Mouse (Mus musculus) kidney, postnatal 0 days (tissue): ENCODE data around the gene Fgfr4. TPM values are rescaled to one million over a fixed set of nuclear protein-coding genes. Genes with fewer than 3 reads are reported as not detected.

Experiments
- ATAC-seq: fragments of 200-750 bp; cut with Nextera tagmentation; replicated peaks from 2 replicates; pipeline ENCODE4 v1.8.0; 2017; ENCODE audit warnings: low read depth, moderate number of reproducible peaks, moderate TSS enrichment, moderate library complexity; ENCODE audit not compliant: low FRiP score
- DNase-seq: peaks from one replicate; pipeline ENCODE4 v3.0.0-alpha.2; 2016; ENCODE audit warnings: low spot score
- H3K27ac ChIP-seq: fragments of 300-500 bp; sonication (generic); 2 replicates; pipeline ENCODE4 v1.5.1; 2014; ENCODE audit warnings: mild to moderate bottlenecking
- H3K27me3 ChIP-seq: fragments of 300-500 bp; sonication (generic); 2 replicates; pipeline ENCODE4 v1.6.1; 2014; ENCODE audit warnings: low read length, mixed read lengths; ENCODE audit not compliant: insufficient read depth
- H3K36me3 ChIP-seq: fragments of 300-500 bp; sonication (generic); 2 replicates; pipeline ENCODE4 v1.6.1; 2014; ENCODE audit warnings: low read length, mixed read lengths; ENCODE audit not compliant: insufficient read depth
- H3K4me1 ChIP-seq: fragments of 300-500 bp; sonication (generic); replicated peaks from 2 replicates; pipeline ENCODE4 v1.6.1; 2014; ENCODE audit warnings: antibody characterized with exemption, low read length, mixed read lengths; ENCODE audit not compliant: insufficient read depth
- H3K4me2 ChIP-seq: fragments of 300-500 bp; sonication (generic); 2 replicates; pipeline ENCODE4 v1.6.1; 2014; ENCODE audit warnings: mild to moderate bottlenecking, low read length, moderate library complexity, mixed read lengths
- H3K4me3 ChIP-seq: fragments of 300-500 bp; sonication (generic); replicated peaks from 2 replicates; pipeline ENCODE4 v1.5.1; 2014; ENCODE audit warnings: low read depth, low read length
- H3K9ac ChIP-seq: fragments of 300-500 bp; sonication (generic); 2 replicates; pipeline ENCODE4 v1.6.1; 2014; ENCODE audit warnings: low read depth, low read length
- H3K9me3 ChIP-seq: fragments of 300-500 bp; sonication (generic); replicated peaks from 2 replicates; pipeline ENCODE4 v1.6.1; 2016; ENCODE audit warnings: low read length, inconsistent platforms, mixed read lengths
- CTCF ChIP-seq: IDR thresholded peaks from 2 replicates; pipeline ENCODE4 v1.5.1; 2016; ENCODE audit warnings: antibody characterized with exemption, low read depth, mild to moderate bottlenecking, moderate library complexity
- WGBS: fragments of 180-500 bp; shearing (Covaris S2); extraction: QIAGEN DNeasy Blood & Tissue Kit; methylation state at CpG from one replicate; pipeline ENCODE4 v1.1.7; 2014; 5-methylcytosine and 5-hydroxymethylcytosine counted together
- polyA plus RNA-seq: library from polyadenylated mRNA; unstranded; fragments of >200 nt; fragmentation: Nextera tagmentation; extraction: Ambion mirVana; gene quantifications from 2 replicates; pipeline ENCODE4 v1.2.1, GENCODE M21; 2015

Gene Fgfr4
- polyA plus RNA-seq: 14.6 and 15.8 TPM in 2 replicates

DNA sequence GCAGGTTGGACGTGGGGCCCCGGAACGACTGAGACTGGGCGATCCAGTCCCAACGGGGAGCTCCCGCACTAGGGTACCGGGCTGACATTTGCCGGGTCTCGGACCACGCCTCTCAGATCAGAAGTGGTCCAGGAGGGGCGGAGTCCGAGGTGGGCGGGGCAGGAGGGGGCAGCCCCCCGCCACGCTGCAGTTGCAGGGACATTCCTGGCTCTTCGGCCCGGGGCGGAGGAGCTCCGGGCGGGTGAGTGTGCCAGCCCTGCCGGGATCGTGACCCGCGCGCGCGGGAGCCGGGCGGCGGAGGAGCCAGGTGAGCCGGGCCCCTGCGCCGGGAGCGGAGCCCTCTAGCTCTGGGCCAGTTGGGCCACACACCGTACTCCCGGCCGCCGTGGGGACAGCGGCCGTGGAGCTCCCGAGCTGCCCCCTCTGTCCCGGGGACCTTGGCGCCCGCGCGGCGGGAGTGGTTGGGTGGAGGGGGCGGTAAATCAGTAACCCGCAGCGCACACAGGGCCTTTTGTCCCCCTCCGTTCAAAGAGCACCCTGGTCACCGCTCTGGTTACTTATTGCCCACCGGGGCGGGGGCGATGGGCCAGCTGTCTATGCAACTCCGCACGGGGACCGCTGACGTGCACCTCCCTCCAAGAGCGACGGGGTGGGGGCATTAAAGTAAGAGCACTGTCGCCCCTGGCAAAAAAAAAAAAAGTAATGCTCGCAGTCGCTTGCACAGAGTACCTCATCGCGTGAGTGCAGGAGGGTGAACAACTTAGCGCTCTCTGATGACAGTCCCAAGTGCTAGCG is at the start of gene Fgfr4:
TSS of gene Fgfr4 (plus strand) at position 20 of the 795 bp plus-strand sequence.
- 1% methylated on average over 62 of the region's 68 CpGs for WGBS
- DNase-seq (peak; percentile 71), ATAC-seq (peak; percentile 90)
- Histone ChIP-seq H3K4me3 (peak within 1 kb of the TSS; percentile 57), H3K4me2 (peak within 1 kb of the TSS; percentile 83), H3K9me3 (no peaks in the 10 kb centered on the region), H3K9ac (peak within 1 kb of the TSS; percentile 72), H3K27me3 (no peaks in the 10 kb centered on the region; the same call in 1 of the 2 replicates), H3K27ac (peak within 1 kb of the TSS; percentile 94), H3K36me3 (no peaks in the 10 kb centered on the region), H3K4me1 (peaks cover 8% of the 10 kb centered on the region)
- TF ChIP-seq CTCF: no peak

DNA sequence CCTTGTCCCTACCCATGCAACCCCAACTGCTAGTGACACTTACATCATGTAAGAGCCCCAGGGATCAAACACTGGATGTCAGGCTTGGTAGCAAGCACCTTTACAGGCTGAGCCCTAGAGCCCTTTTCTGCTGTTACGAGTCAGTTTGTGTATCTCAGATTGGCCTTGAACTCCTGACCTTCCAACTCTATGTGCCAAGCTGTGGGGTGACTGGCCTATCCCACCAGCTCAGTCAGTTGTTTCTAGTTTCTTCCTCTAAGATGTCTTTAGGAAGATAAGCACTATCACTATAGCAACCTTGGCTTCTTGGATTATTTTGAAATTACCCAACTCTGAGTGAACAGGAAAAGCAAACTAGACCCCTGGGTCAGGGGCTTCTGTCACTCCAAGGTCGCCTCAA is 49.1 kb upstream of the Fgfr4 start:
- WGBS: 64% methylated on average over 2 of the region's 2 CpGs
- Histone ChIP-seq H3K4me3 (no peak overlapping the region), H3K4me1 (peaks cover 7% of the 10 kb centered on the region), H3K9me3 (no peaks in the 10 kb centered on the region), H3K27ac (no peak overlapping the region), H3K27me3 (no peaks in the 10 kb centered on the region), H3K36me3 (no peaks in the 10 kb centered on the region), H3K4me2 (no peak overlapping the region), H3K9ac (no peak overlapping the region)
- no peak for ATAC-seq
- DNase-seq: no peak
- TF ChIP-seq CTCF: no peak

DNA sequence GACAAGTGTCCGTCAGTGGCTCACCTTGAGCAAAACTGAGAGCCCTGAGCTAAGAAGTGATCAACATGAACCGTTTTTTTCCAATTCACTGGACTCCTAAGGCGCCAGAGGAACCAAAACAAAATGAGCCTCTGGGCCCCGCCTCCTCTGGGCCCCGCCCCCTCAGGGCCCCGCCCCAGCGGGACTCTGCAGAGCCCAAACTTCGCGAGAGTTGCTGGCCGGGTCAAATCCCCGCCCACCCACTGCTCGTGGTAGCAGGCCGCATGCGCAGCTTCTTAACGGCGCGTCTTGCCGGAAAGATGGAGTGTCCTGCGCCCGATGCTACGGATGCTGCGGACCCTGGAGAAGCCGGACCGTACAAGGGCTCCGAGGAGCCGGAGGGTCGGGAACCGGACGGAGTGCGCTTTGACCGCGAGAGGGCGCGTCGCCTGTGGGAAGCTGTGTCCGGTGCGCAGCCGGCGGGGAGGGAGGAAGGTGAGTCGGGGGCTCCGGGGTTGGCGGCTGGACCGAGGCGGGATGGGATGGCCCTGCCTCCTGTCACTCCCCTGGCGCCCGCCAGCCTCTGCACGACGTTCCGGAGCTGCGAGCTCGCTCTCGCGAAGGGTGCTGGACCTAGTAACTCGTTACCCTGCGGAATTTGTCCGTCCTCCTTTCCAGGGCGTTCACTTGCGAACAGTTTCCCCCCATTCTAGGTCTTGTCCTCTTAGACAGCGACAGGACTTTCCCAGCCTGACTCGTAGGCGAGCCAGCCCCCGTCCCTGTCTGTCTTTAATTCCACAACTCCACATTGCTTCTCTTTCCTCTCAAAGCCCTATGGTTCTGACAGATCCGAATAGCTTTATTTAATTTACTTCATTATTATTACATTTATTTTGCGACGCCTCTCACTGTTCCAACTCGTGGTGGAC is 47.1 kb upstream of the Fgfr4 start, which contains the start of gene Zfp346:
TSS of gene Zfp346 (plus strand) at position 267 of the 908 bp plus-strand sequence.
- peak within 1 kb of the TSS; percentile 72 for H3K4me3 ChIP-seq
- H3K27ac ChIP-seq: peak within 1 kb of the TSS; percentile 91
- ATAC-seq (peak; percentile 96), DNase-seq (peak; percentile 98)
- H3K36me3 ChIP-seq: 0 out of 2 replicates have a peak, but pooled peaks cover 3% of the 10 kb centered on the region
- peak within 1 kb of the TSS; percentile 67 for H3K4me2 ChIP-seq
- H3K9ac ChIP-seq: peak within 1 kb of the TSS; percentile 78
- peak; percentile 68 for TF ChIP-seq CTCF
- WGBS: under 1% methylated on average over 66 of the region's 66 CpGs
- H3K9me3 ChIP-seq: no peaks in the 10 kb centered on the region
- H3K4me1 ChIP-seq: peaks cover 7% of the 10 kb centered on the region
- no peaks in the 10 kb centered on the region for H3K27me3 ChIP-seq

DNA sequence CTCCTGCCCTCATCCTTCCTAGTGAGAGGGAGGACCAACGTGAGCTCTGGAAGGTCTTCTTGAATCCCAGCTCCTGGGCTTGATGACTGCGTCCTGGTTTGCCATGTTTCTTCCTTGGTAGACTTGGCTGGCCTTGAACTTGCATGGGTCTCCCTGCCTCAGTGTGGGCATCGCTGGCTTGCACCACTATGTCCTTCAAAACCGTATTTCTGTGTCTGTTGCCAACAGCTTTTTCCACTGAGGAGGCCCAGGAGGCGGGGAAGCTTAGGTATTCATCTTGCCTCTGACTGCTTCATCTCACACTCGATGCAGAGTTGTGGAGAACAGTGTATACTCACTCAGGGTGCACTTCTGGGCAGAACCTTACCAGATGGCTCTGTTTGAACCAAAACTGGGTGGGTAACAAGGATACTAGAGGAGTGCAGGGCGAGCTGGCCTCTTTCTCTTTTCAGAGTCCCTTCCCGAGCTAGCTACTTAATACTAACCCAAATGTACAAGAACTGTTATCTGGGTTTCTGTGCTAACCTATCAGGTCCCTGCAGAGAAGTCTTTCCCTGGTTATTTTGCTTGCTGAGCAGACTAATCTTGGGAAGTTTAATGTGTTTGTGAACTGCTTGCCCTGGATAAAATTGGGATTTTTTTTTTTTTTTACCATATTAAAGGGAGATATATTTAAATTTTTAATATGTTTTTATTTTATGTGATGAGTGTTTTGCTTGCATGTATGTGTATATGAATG is 46.3 kb upstream of the Fgfr4 start:
- Histone ChIP-seq H3K9me3 (no peaks in the 10 kb centered on the region), H3K4me2 (peak overlapping the region; percentile 67), H3K4me1 (peaks cover 7% of the 10 kb centered on the region), H3K4me3 (peak overlapping the region; percentile 72), H3K27me3 (no peaks in the 10 kb centered on the region), H3K27ac (peak overlapping the region; percentile 91; the same call in 1 of the 2 replicates), H3K9ac (peak overlapping the region; percentile 78), H3K36me3 (0 out of 2 replicates have a peak, but pooled peaks cover 3% of the 10 kb centered on the region)
- WGBS: 18% methylated on average over 8 of the region's 8 CpGs
- ATAC-seq: no peak
- peak; percentile 7 for DNase-seq
- TF ChIP-seq CTCF: no peak

DNA sequence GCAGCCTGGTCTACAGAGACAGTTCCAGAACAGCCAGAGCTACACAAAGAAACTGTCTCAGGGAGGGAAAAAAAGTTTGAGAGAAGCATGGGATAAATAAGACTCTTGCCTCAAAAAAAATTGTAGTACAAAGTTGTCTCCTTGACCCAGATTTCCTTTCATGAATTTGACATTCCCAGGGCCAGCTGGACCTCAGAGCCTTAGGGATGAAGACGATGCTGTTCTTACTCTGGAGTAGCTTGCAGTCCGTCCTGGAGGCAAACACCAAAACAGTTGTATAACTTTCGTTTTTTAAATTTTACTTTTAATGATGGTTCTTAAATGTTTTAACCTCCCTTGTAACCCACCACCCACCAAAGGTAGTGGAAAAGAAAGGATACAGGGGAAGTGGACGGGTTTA is 45.3 kb upstream of the Fgfr4 start:
- Histone ChIP-seq H3K9me3 (no peaks in the 10 kb centered on the region), H3K27ac (no peak overlapping the region), H3K36me3 (0 out of 2 replicates have a peak, but pooled peaks cover 3% of the 10 kb centered on the region), H3K4me2 (no peak overlapping the region), H3K4me3 (no peak overlapping the region), H3K27me3 (no peaks in the 10 kb centered on the region), H3K9ac (no peak overlapping the region), H3K4me1 (peaks cover 7% of the 10 kb centered on the region)
- no peak for TF ChIP-seq CTCF
- 87% methylated on average over 4 of the region's 4 CpGs for WGBS
- no peak for ATAC-seq
- no peak for DNase-seq

DNA sequence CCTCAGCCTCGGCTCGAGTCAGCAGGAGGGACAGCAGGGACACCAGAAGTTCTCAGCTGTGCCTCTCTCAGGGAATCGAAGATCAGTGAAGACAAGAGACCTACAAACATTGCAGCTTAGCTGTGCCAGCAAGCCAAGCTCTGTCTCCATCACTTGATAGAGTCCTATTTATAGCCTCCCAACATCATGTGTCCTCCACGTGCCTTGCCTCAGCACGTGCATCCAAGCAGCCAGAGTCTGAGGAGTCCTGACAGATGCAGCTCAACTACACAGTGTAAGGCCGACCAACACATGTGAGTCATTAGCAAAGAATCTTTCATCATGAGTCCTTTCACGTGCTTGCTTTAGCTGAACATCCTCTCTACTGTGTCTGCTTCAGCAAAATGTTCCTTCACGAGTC is 44.7 kb upstream of the Fgfr4 start:
- no peak for DNase-seq
- H3K9me3 ChIP-seq: no peaks in the 10 kb centered on the region

More for the DNA sequence above, 44.7 kb upstream of the Fgfr4 start:
- H3K4me1 ChIP-seq: peaks cover 7% of the 10 kb centered on the region
- WGBS: 87% methylated on average over 8 of the region's 8 CpGs
- H3K27ac ChIP-seq: no peak overlapping the region
- no peak for ATAC-seq
- no peak overlapping the region for H3K4me3 ChIP-seq
- H3K9ac ChIP-seq: no peak overlapping the region
- TF ChIP-seq CTCF: no peak
- H3K4me2 ChIP-seq: no peak overlapping the region
- H3K36me3 ChIP-seq: 0 out of 2 replicates have a peak, but pooled peaks cover 3% of the 10 kb centered on the region
- no peaks in the 10 kb centered on the region for H3K27me3 ChIP-seq
